In genomic region chr16:22894095-22894494, GRCm38 (mm10) we compare ENCODE assay signal across 36 mouse cellular contexts. TPM values are rescaled to one million over a fixed set of nuclear protein-coding genes. Genes with fewer than 3 reads are reported as not detected.
DNase-seq lines count a peak whose midpoint lies in the region; ATAC-seq and TF ChIP-seq lines count a peak whose summit lies in the region.
"Had no signal": no experiment of that assay in that cellular context is flagged by ENCODE, and none has a peak within 500 bp of the region (broad histone marks: within the 10 kb centered on the region; RNA-seq: fewer than 3 reads in every experiment).

No protein-coding gene starts in this region.

- in situ Hi-C loops in ES-E14 (cut with MboI; ENCODE audit: low sequenced_read_pairs in 2 of 2, unreplicated experiment in 2 of 2) = no loop called here

- H3K4me3 ChIP-seq in kidney, embryonic 16.5 days (ENCODE audit: low read length) = no peak overlapping the region
- H3K4me3 ChIP-seq in ES-E14 (ENCODE audit: insufficient read depth in 1 of 2, low read depth in 1 of 2, low read length in 2 of 2, poor library complexity in 1 of 2, severe bottlenecking in 1 of 2) = no peak overlapping the region
- H3K4me3 ChIP-seq in liver, embryonic 12.5 days = no peak overlapping the region
- no peak overlapping the region for H3K4me3 ChIP-seq in liver, postnatal 0 days (ENCODE audit: low read depth, low read length)
- H3K4me3 ChIP-seq: embryonic facial prominence, embryonic 12.5 days; heart, embryonic 12.5 days; megakaryocyte, embryonic 14.5 days; midbrain, embryonic 13.5 days; neural tube, embryonic 15.5 days; stomach, embryonic 15.5 days had no signal

- no peak for TF ChIP-seq EP300 in liver, postnatal 0 days (IDR thresholded peaks at IDR 0.05; ENCODE audit: low read depth)

- 75% methylated on average over 8 of the region's 8 CpGs for WGBS in kidney, embryonic 16.5 days
- 68% methylated on average over 7 of the region's 8 CpGs for WGBS in liver, embryonic 12.5 days (ENCODE audit: insufficient replicate concordance)
- WGBS in liver, postnatal 0 days (ENCODE audit: insufficient replicate concordance) = 54% methylated on average over 8 of the region's 8 CpGs

- no peaks in the 10 kb centered on the region for H3K9me3 ChIP-seq in kidney, embryonic 16.5 days (ENCODE audit: low read length)
- no peaks in the 10 kb centered on the region for H3K9me3 ChIP-seq in ES-E14 (ENCODE audit: control insufficient read depth, insufficient read depth, low read depth, low read length)
- H3K9me3 ChIP-seq in liver, embryonic 12.5 days (replicated peaks) = no peaks in the 10 kb centered on the region
- H3K9me3 ChIP-seq in liver, postnatal 0 days (ENCODE audit: low read length) = no peaks in the 10 kb centered on the region
- H3K9me3 ChIP-seq: embryonic facial prominence, embryonic 12.5 days; heart, embryonic 12.5 days; megakaryocyte, embryonic 14.5 days; midbrain, embryonic 13.5 days; neural tube, embryonic 15.5 days; stomach, embryonic 15.5 days had no signal

- TF ChIP-seq CTCF in liver, postnatal 0 days (IDR thresholded peaks at IDR 0.05; ENCODE audit: low read depth) = no peak

- no peaks in the 10 kb centered on the region for H3K27me3 ChIP-seq in kidney, embryonic 16.5 days (ENCODE audit: insufficient read depth, low read length)
- peaks cover 5% of the 10 kb centered on the region; the same call in 1 of the 2 replicates for H3K27me3 ChIP-seq in liver, embryonic 12.5 days (replicated peaks)
- H3K27me3 ChIP-seq in liver, postnatal 0 days (ENCODE audit: insufficient read depth, low read length) = no peaks in the 10 kb centered on the region
- H3K27me3 ChIP-seq: embryonic facial prominence, embryonic 12.5 days; midbrain, embryonic 13.5 days; neural tube, embryonic 15.5 days; stomach, embryonic 15.5 days had no signal

- no peak for DNase-seq in kidney, adult 11 months
- DNase-seq in ES-E14 (ENCODE audit: low read depth, low spot score) = peak; percentile 30
- DNase-seq in liver, postnatal 0 days = peak; percentile 73
- no peak for DNase-seq in heart, postnatal 14 days
- DNase-seq in heart, adult 9 months (ENCODE audit: low spot score in 2 of 2) = no peak
- DNase-seq: adrenal gland, postnatal 10 days; cerebellum, adult 8-10 months; embryo, embryonic 11 days; gastrocnemius, postnatal 14 days; heart, adult 11 months; kidney, adult 2 months; kidney, postnatal 10 days; layer of hippocampus, adult 9-11 months; lung, adult 18-20 months; lung, postnatal 4 days; retina, postnatal 1 day; right cerebral cortex, postnatal 14 days; thymus, adult 2 months; thymus, postnatal 4 days had no signal

- no peaks in the 10 kb centered on the region for H3K4me1 ChIP-seq in kidney, embryonic 16.5 days (ENCODE audit: insufficient read depth, low read length)
- peaks cover 0 to 6% of the 10 kb centered on the region in 2 experiments; a peak in 3 of 4 replicates for H3K4me1 ChIP-seq in ES-E14 (ENCODE audit: control insufficient read depth in 2 of 2, insufficient read depth in 2 of 2, low read length in 2 of 2, poor library complexity in 1 of 2)
- H3K4me1 ChIP-seq in liver, embryonic 12.5 days = peaks cover 8% of the 10 kb centered on the region; the same call in 1 of the 2 replicates
- peaks cover 15% of the 10 kb centered on the region for H3K4me1 ChIP-seq in liver, postnatal 0 days (ENCODE audit: insufficient read depth)
- H3K4me1 ChIP-seq: embryonic facial prominence, embryonic 12.5 days; heart, embryonic 12.5 days; midbrain, embryonic 13.5 days; neural tube, embryonic 15.5 days; stomach, embryonic 15.5 days had no signal

- no peak overlapping the region for H3K9ac ChIP-seq in kidney, embryonic 16.5 days (replicated peaks; ENCODE audit: low read length)
- no peak overlapping the region for H3K9ac ChIP-seq in ES-E14 (ENCODE audit: insufficient read depth, low read depth, low read length, poor library complexity, severe bottlenecking)
- no peak overlapping the region for H3K9ac ChIP-seq in liver, embryonic 12.5 days
- no peak overlapping the region for H3K9ac ChIP-seq in liver, postnatal 0 days (replicated peaks)
- H3K9ac ChIP-seq: embryonic facial prominence, embryonic 12.5 days; heart, embryonic 12.5 days; midbrain, embryonic 13.5 days; neural tube, embryonic 15.5 days; stomach, embryonic 15.5 days had no signal

- no peak overlapping the region for H3K27ac ChIP-seq in kidney, embryonic 16.5 days (ENCODE audit: low read length)
- no peak overlapping the region for H3K27ac ChIP-seq in ES-E14 (ENCODE audit: insufficient read depth, low read depth, low read length, poor library complexity, severe bottlenecking)
- no peak overlapping the region for H3K27ac ChIP-seq in liver, embryonic 12.5 days
- peak overlapping the region; percentile 98 for H3K27ac ChIP-seq in liver, postnatal 0 days (ENCODE audit: low read depth)
- H3K27ac ChIP-seq: embryonic facial prominence, embryonic 12.5 days; midbrain, embryonic 13.5 days; neural tube, embryonic 15.5 days; stomach, embryonic 15.5 days had no signal

- intact Hi-C loops in heart, postnatal 14 days (cut with DNase I) = no loop called here

- no peak overlapping the region for H3K4me2 ChIP-seq in kidney, embryonic 16.5 days (replicated peaks; ENCODE audit: low read depth, low read length)
- H3K4me2 ChIP-seq in liver, embryonic 12.5 days = peak overlapping the region; percentile 43; the same call in 1 of the 2 replicates
- no peak overlapping the region for H3K4me2 ChIP-seq in liver, postnatal 0 days (ENCODE audit: low read depth, low read length)
- H3K4me2 ChIP-seq: embryonic facial prominence, embryonic 12.5 days; heart, embryonic 12.5 days; midbrain, embryonic 13.5 days; neural tube, embryonic 15.5 days; stomach, embryonic 15.5 days had no signal

- no peaks in the 10 kb centered on the region for H3K36me3 ChIP-seq in kidney, embryonic 16.5 days (ENCODE audit: insufficient read depth, low read length)
- no peaks in the 10 kb centered on the region for H3K36me3 ChIP-seq in ES-E14 (ENCODE audit: control insufficient read depth, insufficient read depth, low read length, poor library complexity, severe bottlenecking)
- no peaks in the 10 kb centered on the region for H3K36me3 ChIP-seq in liver, embryonic 12.5 days
- no peaks in the 10 kb centered on the region; the same call in 1 of the 2 replicates for H3K36me3 ChIP-seq in liver, postnatal 0 days (replicated peaks; ENCODE audit: insufficient read depth, low read length)
- H3K36me3 ChIP-seq: embryonic facial prominence, embryonic 12.5 days; heart, embryonic 12.5 days; midbrain, embryonic 13.5 days; neural tube, embryonic 15.5 days; stomach, embryonic 15.5 days had no signal

- ATAC-seq in kidney, embryonic 16.5 days (ENCODE audit: low FRiP score, low TSS enrichment) = peak; percentile 19; the same call in 1 of the 2 replicates
- no peak; the same call in 1 of the 2 replicates for ATAC-seq in liver, embryonic 12.5 days
- ATAC-seq in liver, postnatal 0 days = peak; percentile 7; the same call in 1 of the 2 replicates
- ATAC-seq: forebrain, embryonic 14.5 days; hindbrain, embryonic 16.5 days; lung, postnatal 0 days; midbrain, embryonic 13.5 days had no signal

TF ChIP-seq in ES-E14, 5 proteins besides CTCF, POLR2A, EP300 and RAD21:
- TF ChIP-seq ZNF384 (IDR thresholded peaks at IDR 0.05; ENCODE audit: low read depth, low read length) (peak; percentile 80), MAFK (IDR thresholded peaks at IDR 0.05; ENCODE audit: insufficient read depth, low read depth, low read length) (no peak)

RNA-seq across cellular contexts. Expression of gene Ahsg, which starts 3.0 kb away (rescaled TPM):
- 9.5 and 12.6 TPM in 2 replicates for polyA plus RNA-seq in kidney, embryonic 16.5 days (2015; fragmentation: Nextera tagmentation; extraction: Ambion mirVana)
- 1.1 and 1.8 TPM in 2 replicates for total RNA-seq in ES-E14 (2012; rRNA removed)
- polyA plus RNA-seq in liver, embryonic 12.5 days (2016; fragmentation: Nextera tagmentation; extraction: Ambion mirVana) = 184 and 190 TPM in 2 replicates
- polyA plus RNA-seq in liver, postnatal 0 days (2015; fragmentation: Nextera tagmentation; extraction: Ambion mirVana) = 25,564 and 27,060 TPM in 2 replicates
- total RNA-seq in heart, postnatal 14 days (2021) = 10 to 100 TPM in 1 of 2 experiments, 1 to 10 TPM in 1; 8.8 to 16.6 TPM
- total RNA-seq: hematopoietic stem cell, adult 5-6 weeks; left cerebral cortex, postnatal 10 days; monocyte, adult 5-6 weeks had no signal
- polyA plus RNA-seq: embryonic facial prominence, embryonic 12.5 days; forebrain, embryonic 14.5 days; hindbrain, embryonic 16.5 days; kidney, adult 2 months; limb, embryonic 11.5 days had no signal

RNA-seq across cellular contexts. Expression of gene Fetub, which starts 24.0 kb away (rescaled TPM):
- 0.21 and 0.22 TPM in 2 replicates for polyA plus RNA-seq in kidney, embryonic 16.5 days (2015; fragmentation: Nextera tagmentation; extraction: Ambion mirVana)
- 3.7 and 4.7 TPM in 2 replicates for total RNA-seq in ES-E14 (2012; rRNA removed)
- polyA plus RNA-seq in liver, embryonic 12.5 days (2016; fragmentation: Nextera tagmentation; extraction: Ambion mirVana) = 0.35 and 0.69 TPM in 2 replicates
- polyA plus RNA-seq in liver, postnatal 0 days (2015; fragmentation: Nextera tagmentation; extraction: Ambion mirVana) = 578 and 644 TPM in 2 replicates
- not detected for total RNA-seq in heart, postnatal 14 days (2021)
- total RNA-seq: gastrocnemius, postnatal 14 days; hematopoietic stem cell, adult 5-6 weeks; monocyte, adult 5-6 weeks had no signal
- polyA plus RNA-seq: embryonic facial prominence, embryonic 12.5 days; forebrain, embryonic 14.5 days; heart, embryonic 12.5 days; heart, postnatal 0 days; hindbrain, embryonic 16.5 days; intestine, embryonic 14.5 days; limb, embryonic 11.5 days; midbrain, embryonic 13.5 days; neural tube, embryonic 15.5 days had no signal

RNA-seq across cellular contexts. Expression of gene Dnajb11, which starts 36.5 kb away (rescaled TPM):
- 112 and 123 TPM in 2 replicates for polyA plus RNA-seq in kidney, embryonic 16.5 days (2015; fragmentation: Nextera tagmentation; extraction: Ambion mirVana)
- 140 and 155 TPM in 2 replicates for total RNA-seq in ES-E14 (2012; rRNA removed)
- 95.2 and 97.9 TPM in 2 replicates for polyA plus RNA-seq in liver, embryonic 12.5 days (2016; fragmentation: Nextera tagmentation; extraction: Ambion mirVana)
- 48.9 and 50.3 TPM in 2 replicates for polyA plus RNA-seq in liver, postnatal 0 days (2015; fragmentation: Nextera tagmentation; extraction: Ambion mirVana)
- total RNA-seq in heart, postnatal 14 days (2021) = 10 to 100 TPM; 47.6 to 54.3 TPM

RNA-seq across cellular contexts. Expression of gene Tbccd1, which starts 36.6 kb away (rescaled TPM):
- 34.6 and 35.8 TPM in 2 replicates for polyA plus RNA-seq in kidney, embryonic 16.5 days (2015; fragmentation: Nextera tagmentation; extraction: Ambion mirVana)
- total RNA-seq in ES-E14 (2012; rRNA removed) = 17.5 and 20.0 TPM in 2 replicates
- 31.1 and 33.3 TPM in 2 replicates for polyA plus RNA-seq in liver, embryonic 12.5 days (2016; fragmentation: Nextera tagmentation; extraction: Ambion mirVana)
- 13.7 and 14.6 TPM in 2 replicates for polyA plus RNA-seq in liver, postnatal 0 days (2015; fragmentation: Nextera tagmentation; extraction: Ambion mirVana)
- 1 to 10 TPM; 9.1 to 9.9 TPM for total RNA-seq in heart, postnatal 14 days (2021)

RNA-seq across cellular contexts. Expression of gene Hrg, which starts 56.8 kb away (rescaled TPM):
- 0.09 TPM in 1 of 2 replicates, not detected in the other for polyA plus RNA-seq in kidney, embryonic 16.5 days (2015; fragmentation: Nextera tagmentation; extraction: Ambion mirVana)
- total RNA-seq in ES-E14 (2012; rRNA removed) = not detected in 2 replicates
- 0.10 and 0.13 TPM in 2 replicates for polyA plus RNA-seq in liver, embryonic 12.5 days (2016; fragmentation: Nextera tagmentation; extraction: Ambion mirVana)
- 443 and 542 TPM in 2 replicates for polyA plus RNA-seq in liver, postnatal 0 days (2015; fragmentation: Nextera tagmentation; extraction: Ambion mirVana)
- total RNA-seq in heart, postnatal 14 days (2021) = not detected
- total RNA-seq: gastrocnemius, postnatal 14 days; hematopoietic stem cell, adult 5-6 weeks; left cerebral cortex, postnatal 10 days; monocyte, adult 5-6 weeks had no signal
- polyA plus RNA-seq: embryonic facial prominence, embryonic 12.5 days; forebrain, embryonic 14.5 days; heart, embryonic 12.5 days; heart, postnatal 0 days; hindbrain, embryonic 16.5 days; intestine, embryonic 14.5 days; limb, embryonic 11.5 days; midbrain, embryonic 13.5 days; thymus, adult 2 months had no signal

Comparison
In these comparisons a context has a peak if more than half of its experiments do, and no peak if none do; other contexts are left out.
1. RNA of gene Ahsg, which starts 3.0 kb away (polyA plus RNA-seq): 25,564 to 27,060 TPM in liver, postnatal 0 days; 184 to 190 TPM in liver, embryonic 12.5 days and 9.5 to 12.6 TPM in kidney, embryonic 16.5 days; every median in the first group is over 100 times any median in the second.
2. RNA of gene Fetub, which starts 24.0 kb away (polyA plus RNA-seq): 578 to 644 TPM in liver, postnatal 0 days; 0.35 to 0.69 TPM in liver, embryonic 12.5 days and 0.21 to 0.22 TPM in kidney, embryonic 16.5 days; every median in the first group is over 100 times any median in the second.
3. DNase-seq: peak in ES-E14 (single experiment) and liver, postnatal 0 days (single experiment); none in kidney, adult 11 months (single experiment), heart, postnatal 14 days (0 of 2) and heart, adult 9 months (0 of 2).